Mouse (Mus musculus): ENCODE data around the gene Wrnip1.

DNA sequence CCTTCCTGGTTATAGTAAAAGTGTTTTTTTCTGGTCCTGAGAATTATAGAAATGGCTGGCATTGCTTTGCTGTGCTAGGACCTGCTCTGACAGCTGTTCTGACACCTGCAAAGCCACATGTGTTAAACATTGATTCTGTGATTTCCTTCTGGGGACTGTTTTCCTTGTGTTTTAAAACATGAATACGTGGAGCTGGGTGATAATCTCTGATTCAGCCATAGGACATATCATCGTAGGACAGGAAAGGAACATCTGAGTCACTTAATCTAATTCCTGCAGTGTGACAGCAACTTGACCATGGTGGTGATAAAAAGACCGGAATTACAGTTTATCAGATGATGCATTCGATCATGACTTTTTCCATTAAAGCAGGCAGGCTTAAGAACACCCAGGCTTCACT is 27.0 kb downstream of the Wrnip1 start:
- TF ChIP-seq CTCF (conservative IDR thresholded peaks at IDR 0.05; ENCODE audit: insufficient read depth, insufficient read length, low read depth, low read length) (no peak), POLR2A (IDR thresholded peaks at IDR 0.05; ENCODE audit: low read depth, low read length) (no peak)

All from kidney, adult 2 months (tissue).